Mouse (Mus musculus): ENCODE measurements around the gene Nrp2. TPM values are rescaled to one million over a fixed set of nuclear protein-coding genes. Genes with fewer than 3 reads are reported as not detected.

The Nrp2 gene
- polyA plus RNA-seq, 1 experiment from 2014 or later, result 11.2 TPM

DNA sequence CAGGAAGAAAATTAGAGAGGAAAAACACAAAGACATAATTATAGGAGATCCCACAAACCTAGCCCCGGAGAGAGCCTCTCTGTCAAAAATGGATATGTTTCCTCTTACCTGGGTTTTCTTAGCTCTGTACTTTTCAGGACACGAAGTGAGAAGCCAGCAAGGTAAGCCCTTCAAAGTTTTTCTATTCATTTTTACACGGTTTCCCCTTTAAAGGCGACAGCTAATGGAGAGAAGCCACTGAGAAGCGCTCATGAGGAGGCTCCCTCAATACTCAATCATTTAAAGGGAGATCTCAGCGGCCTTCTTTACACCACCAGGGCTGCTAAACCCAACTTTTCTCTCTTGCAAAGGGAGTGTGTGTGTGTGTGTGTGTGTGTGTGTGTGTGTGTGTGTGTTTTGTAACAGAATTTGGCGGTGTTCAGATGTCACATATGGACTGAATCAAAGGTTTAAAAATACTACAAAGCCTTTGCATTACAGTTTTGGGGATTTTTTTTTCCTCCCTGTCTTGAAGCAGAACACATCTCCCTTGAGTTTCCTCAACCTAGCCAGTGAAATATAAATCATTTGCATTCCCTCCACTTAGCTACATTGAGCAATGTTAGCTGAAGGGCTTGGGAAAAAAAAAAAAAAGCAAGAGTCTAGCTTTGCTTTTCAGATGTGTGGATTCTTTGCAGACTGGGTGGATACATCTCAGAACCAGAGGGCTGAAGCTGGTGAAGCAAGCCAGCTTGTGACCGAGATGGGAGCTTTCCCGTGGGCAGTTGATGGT, 1.2 kb downstream of the Nrp2 start:
- no peak for ATAC-seq (ENCODE audit: low FRiP score, low TSS enrichment)

GRCm38 (mm10) chr1:62704889-62705516, 1.9 kb downstream of the Nrp2 start:
- whole genome bisulfite sequencing, result 6% methylated on average over 16 of the region's 16 CpGs
- no peaks in the 10 kb centered on the region for H3K36me3 ChIP-seq (ENCODE audit: insufficient read depth, low read length)
- H3K27ac ChIP-seq (ENCODE audit: low read length), result no peak overlapping the region
- ATAC-seq (ENCODE audit: low FRiP score, low TSS enrichment), result no peak
- no peaks in the 10 kb centered on the region for H3K9me3 ChIP-seq (ENCODE audit: low read length)
- H3K4me3 ChIP-seq (ENCODE audit: low read length), result peak overlapping the region; percentile 67
- peak overlapping the region; percentile 98 for H3K4me2 ChIP-seq (replicated peaks; ENCODE audit: low read depth, low read length)
- peaks cover 58% of the 10 kb centered on the region for H3K27me3 ChIP-seq (ENCODE audit: insufficient read depth, low read length)
- peaks cover 54% of the 10 kb centered on the region for H3K4me1 ChIP-seq (ENCODE audit: insufficient read depth, low read length)
- peak overlapping the region; percentile 72 for H3K9ac ChIP-seq (replicated peaks; ENCODE audit: low read length)

More for the DNA sequence above, 1.2 kb downstream of the Nrp2 start:
- 1% methylated on average over 9 of the region's 9 CpGs for WGBS
- H3K4me1 ChIP-seq (ENCODE audit: insufficient read depth, low read length), result peaks cover 56% of the 10 kb centered on the region
- no peaks in the 10 kb centered on the region for H3K36me3 ChIP-seq (ENCODE audit: insufficient read depth, low read length)
- peak overlapping the region; percentile 98 for H3K4me2 ChIP-seq (replicated peaks; ENCODE audit: low read depth, low read length)
- H3K9me3 ChIP-seq (ENCODE audit: low read length), result no peaks in the 10 kb centered on the region
- H3K27me3 ChIP-seq (ENCODE audit: insufficient read depth, low read length), result peaks cover 54% of the 10 kb centered on the region
- peak overlapping the region; percentile 67 for H3K4me3 ChIP-seq (ENCODE audit: low read length)
- 0 out of 2 replicates have a peak overlapping the region, but pooled peaks have one; percentile 49 for H3K27ac ChIP-seq (ENCODE audit: low read length)
- H3K9ac ChIP-seq (replicated peaks; ENCODE audit: low read length), result peak overlapping the region; percentile 72

DNA sequence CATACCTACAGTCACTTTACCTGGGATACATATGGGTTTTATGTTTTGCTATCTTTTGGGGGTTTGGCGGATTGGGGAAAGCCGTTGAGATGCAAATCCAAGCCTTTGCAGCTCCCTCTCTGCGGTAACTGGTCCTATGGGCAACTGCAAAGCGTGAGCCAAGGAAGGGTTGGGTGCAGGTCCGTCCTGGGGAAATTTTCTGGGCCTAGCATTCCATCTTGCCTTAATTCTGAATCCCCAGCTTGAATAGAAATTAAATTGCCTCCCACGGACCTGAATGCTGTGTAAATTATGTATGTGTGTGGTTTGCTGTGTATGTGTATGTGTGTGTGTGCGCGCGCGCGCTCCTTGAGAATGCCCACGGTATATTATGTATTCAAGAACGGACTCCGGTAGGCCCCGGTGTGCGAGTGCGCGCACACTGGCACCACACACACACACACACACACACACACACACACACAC, 2.5 kb downstream of the Nrp2 start:
- peak overlapping the region; percentile 98 for H3K4me2 ChIP-seq (replicated peaks; ENCODE audit: low read depth, low read length)
- peaks cover 63% of the 10 kb centered on the region for H3K27me3 ChIP-seq (ENCODE audit: insufficient read depth, low read length)
- H3K27ac ChIP-seq (ENCODE audit: low read length), result no peak overlapping the region
- no peaks in the 10 kb centered on the region for H3K9me3 ChIP-seq (ENCODE audit: low read length)
- H3K36me3 ChIP-seq (ENCODE audit: insufficient read depth, low read length), result no peaks in the 10 kb centered on the region
- peaks cover 55% of the 10 kb centered on the region for H3K4me1 ChIP-seq (ENCODE audit: insufficient read depth, low read length)
- 3% methylated on average over 18 of the region's 18 CpGs for WGBS
- no peak for ATAC-seq (ENCODE audit: low FRiP score, low TSS enrichment)
- peak overlapping the region; percentile 67 for H3K4me3 ChIP-seq (ENCODE audit: low read length)
- H3K9ac ChIP-seq (replicated peaks; ENCODE audit: low read length), result peak overlapping the region; percentile 72

DNA sequence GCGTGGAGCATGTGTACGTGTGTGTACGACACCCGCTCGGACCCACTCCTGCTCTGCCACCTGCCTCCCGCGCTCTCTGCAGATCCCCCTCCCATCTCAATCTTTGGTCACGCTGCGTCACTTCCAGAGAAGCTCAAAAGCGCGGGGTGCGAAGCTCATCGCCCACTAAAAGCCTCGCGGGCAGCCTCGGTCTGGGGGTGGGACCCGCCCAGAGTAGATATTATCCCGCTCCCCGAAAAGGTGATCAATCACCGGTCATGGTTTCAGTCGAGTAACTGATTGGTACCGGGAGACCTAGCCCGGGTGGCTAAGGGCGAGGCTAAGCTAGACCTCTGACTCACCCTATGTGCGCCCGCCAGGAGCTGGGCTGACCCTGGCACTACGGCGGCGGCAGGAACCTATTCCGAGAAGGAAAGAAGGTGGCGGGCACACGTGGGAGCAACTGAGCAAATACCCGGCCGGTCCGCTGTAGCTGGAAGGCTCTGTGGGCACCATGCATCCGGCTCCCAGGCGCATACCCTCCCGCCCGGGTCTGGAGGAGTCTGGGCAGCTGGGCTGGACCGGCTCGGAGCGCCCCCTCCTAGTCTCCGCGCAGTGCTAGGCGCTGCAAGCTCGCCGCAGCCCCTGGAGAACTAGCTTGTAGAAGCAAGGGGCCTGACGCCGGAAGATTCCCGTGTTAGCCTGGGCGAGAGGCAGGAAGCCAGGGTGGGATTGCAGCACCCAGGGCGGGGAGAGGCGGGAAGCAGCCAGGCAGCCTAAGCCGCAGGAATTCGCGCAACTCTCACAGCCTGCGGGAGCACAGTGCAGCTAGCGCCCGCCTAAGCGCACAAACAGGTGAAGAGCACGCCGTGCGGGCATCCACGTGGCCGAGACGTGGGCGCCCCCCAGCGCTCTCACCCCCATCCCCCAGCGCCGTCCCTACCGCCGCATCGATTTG, 3.3 kb downstream of the Nrp2 start:
- H3K9ac ChIP-seq (replicated peaks; ENCODE audit: low read length), result peak overlapping the region; percentile 72
- no peaks in the 10 kb centered on the region for H3K36me3 ChIP-seq (ENCODE audit: insufficient read depth, low read length)
- peak overlapping the region; percentile 98 for H3K4me2 ChIP-seq (replicated peaks; ENCODE audit: low read depth, low read length)
- H3K27ac ChIP-seq (ENCODE audit: low read length), result peak overlapping the region; percentile 46; the same call in 1 of the 2 replicates
- peaks cover 52% of the 10 kb centered on the region for H3K4me1 ChIP-seq (ENCODE audit: insufficient read depth, low read length)
- H3K9me3 ChIP-seq (ENCODE audit: low read length), result no peaks in the 10 kb centered on the region
- peak overlapping the region; percentile 67 for H3K4me3 ChIP-seq (ENCODE audit: low read length)
- H3K27me3 ChIP-seq (ENCODE audit: insufficient read depth, low read length), result peaks cover 65% of the 10 kb centered on the region
- peak; percentile 79 for ATAC-seq (ENCODE audit: low FRiP score, low TSS enrichment)
- whole genome bisulfite sequencing, result under 1% methylated on average over 73 of the region's 73 CpGs

- peaks cover 63% of the 10 kb centered on the region for H3K27me3 ChIP-seq (ENCODE audit: insufficient read depth, low read length)
- no peaks in the 10 kb centered on the region for H3K9me3 ChIP-seq (ENCODE audit: low read length)
- under 1% methylated on average over 35 of the region's 35 CpGs for WGBS
- peak overlapping the region; percentile 72 for H3K9ac ChIP-seq (replicated peaks; ENCODE audit: low read length)
- peak; percentile 34 for ATAC-seq (ENCODE audit: low FRiP score, low TSS enrichment)
- H3K4me3 ChIP-seq (ENCODE audit: low read length), result peak overlapping the region; percentile 67
- H3K4me2 ChIP-seq (replicated peaks; ENCODE audit: low read depth, low read length), result peak overlapping the region; percentile 98
- no peak overlapping the region; the same call in 1 of the 2 replicates for H3K27ac ChIP-seq (ENCODE audit: low read length)
- H3K36me3 ChIP-seq (ENCODE audit: insufficient read depth, low read length), result no peaks in the 10 kb centered on the region
- peaks cover 48% of the 10 kb centered on the region for H3K4me1 ChIP-seq (ENCODE audit: insufficient read depth, low read length)
Observed at GRCm38 (mm10) chr1:62707101-62707912, 4.2 kb downstream of the Nrp2 start.

DNA sequence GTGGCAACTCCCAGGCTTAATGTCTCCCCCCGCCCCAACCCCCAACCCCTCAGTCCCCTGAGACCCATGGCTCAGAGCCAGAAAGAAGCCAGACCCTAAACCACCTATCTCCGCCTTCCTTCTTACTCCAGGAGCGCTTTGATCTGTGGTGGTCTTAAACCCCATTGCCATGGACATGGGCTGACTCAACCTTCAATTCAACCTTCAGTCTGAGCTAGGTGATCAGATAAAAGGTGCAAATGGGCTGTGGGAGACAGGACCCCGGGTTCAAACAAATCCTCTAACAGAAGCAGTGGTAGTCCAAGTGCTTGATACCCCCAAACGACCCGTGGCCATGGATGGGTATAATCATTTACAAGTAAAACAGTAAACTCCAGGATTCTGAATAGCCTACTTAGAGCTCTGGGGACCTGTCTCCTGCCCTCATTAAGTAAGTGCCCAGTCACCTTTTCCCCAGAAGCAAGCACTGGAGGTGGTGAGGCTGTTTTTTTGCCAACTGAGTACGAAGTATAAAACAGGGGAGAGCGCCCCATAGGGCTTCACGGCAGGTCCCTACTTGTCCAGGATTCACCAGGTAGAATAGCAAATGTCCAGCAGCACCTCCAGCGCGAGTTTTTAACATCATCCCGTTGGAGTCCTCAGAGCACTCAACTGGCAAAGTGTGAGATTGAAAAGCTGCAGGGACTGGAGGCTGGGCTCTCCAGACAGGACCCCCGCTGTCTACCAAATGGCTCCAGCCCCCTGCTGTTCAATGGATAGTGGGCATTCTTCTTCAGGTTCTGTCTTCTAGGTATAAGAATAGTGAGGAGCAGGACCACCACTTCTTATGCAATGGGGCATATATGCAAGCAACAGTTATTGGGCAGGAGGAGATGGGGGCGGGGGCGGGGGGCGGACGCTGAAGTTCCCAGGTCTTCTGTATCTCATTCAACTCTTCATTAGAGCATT, 5.1 kb downstream of the Nrp2 start:
- peaks cover 61% of the 10 kb centered on the region for H3K27me3 ChIP-seq (ENCODE audit: insufficient read depth, low read length)
- H3K9ac ChIP-seq (replicated peaks; ENCODE audit: low read length), result peak overlapping the region; percentile 72; the same call in 1 of the 2 replicates
- ATAC-seq (ENCODE audit: low FRiP score, low TSS enrichment), result no peak
- no peaks in the 10 kb centered on the region for H3K9me3 ChIP-seq (ENCODE audit: low read length)
- H3K36me3 ChIP-seq (ENCODE audit: insufficient read depth, low read length), result no peaks in the 10 kb centered on the region
- no peak overlapping the region for H3K27ac ChIP-seq (ENCODE audit: low read length)
- peak overlapping the region; percentile 67 for H3K4me3 ChIP-seq (ENCODE audit: low read length)
- peak overlapping the region; percentile 98 for H3K4me2 ChIP-seq (replicated peaks; ENCODE audit: low read depth, low read length)
- WGBS, result 11% methylated on average over 17 of the region's 17 CpGs
- H3K4me1 ChIP-seq (ENCODE audit: insufficient read depth, low read length), result peaks cover 47% of the 10 kb centered on the region

GRCm38 (mm10) chr1:62709770-62710335, 6.8 kb downstream of the Nrp2 start:
- no peak overlapping the region for H3K9ac ChIP-seq (replicated peaks; ENCODE audit: low read length)

GRCm38 (mm10) chr1:62713021-62713676, 10.1 kb downstream of the Nrp2 start:
- Histone ChIP-seq H3K4me1 (ENCODE audit: insufficient read depth, low read length) (peaks cover 24% of the 10 kb centered on the region), H3K9ac (replicated peaks; ENCODE audit: low read length) (no peak overlapping the region), H3K27ac (ENCODE audit: low read length) (no peak overlapping the region), H3K4me2 (replicated peaks; ENCODE audit: low read depth, low read length) (no peak overlapping the region), H3K36me3 (ENCODE audit: insufficient read depth, low read length) (no peaks in the 10 kb centered on the region), H3K4me3 (ENCODE audit: low read length) (no peak overlapping the region), H3K27me3 (ENCODE audit: insufficient read depth, low read length) (peaks cover 46% of the 10 kb centered on the region), H3K9me3 (ENCODE audit: low read length) (no peaks in the 10 kb centered on the region)
- 64% methylated on average over 17 of the region's 17 CpGs for WGBS
- ATAC-seq (ENCODE audit: low FRiP score, low TSS enrichment), result no peak

More at GRCm38 (mm10) chr1:62709770-62710335, 6.8 kb downstream of the Nrp2 start:
- no peak for ATAC-seq (ENCODE audit: low FRiP score, low TSS enrichment)
- 32% methylated on average over 5 of the region's 5 CpGs for WGBS
- H3K4me2 ChIP-seq (replicated peaks; ENCODE audit: low read depth, low read length), result no peak overlapping the region
- no peaks in the 10 kb centered on the region for H3K36me3 ChIP-seq (ENCODE audit: insufficient read depth, low read length)
- H3K27ac ChIP-seq (ENCODE audit: low read length), result no peak overlapping the region
- no peaks in the 10 kb centered on the region for H3K9me3 ChIP-seq (ENCODE audit: low read length)
- H3K4me3 ChIP-seq (ENCODE audit: low read length), result no peak overlapping the region
- peaks cover 63% of the 10 kb centered on the region for H3K27me3 ChIP-seq (ENCODE audit: insufficient read depth, low read length)
- H3K4me1 ChIP-seq (ENCODE audit: insufficient read depth, low read length), result peaks cover 45% of the 10 kb centered on the region
